Mouse (Mus musculus) thymus, adult 2 months (tissue): ENCODE measurements around the gene Blmh.

ENCODE experiments used
- CTCF ChIP-seq: fragments of 200-500 bp; IDR thresholded peaks from 2 replicates; pipeline ENCODE4 v1.5.1; 2012; ENCODE audit warnings: mild to moderate bottlenecking, control low read depth, low read length, moderate library complexity, borderline replicate concordance; ENCODE audit not compliant: control insufficient read depth, poor library complexity, insufficient read depth; ENCODE audit errors: extremely low read depth
- POLR2A ChIP-seq: fragments of 200-500 bp; IDR thresholded peaks from 2 replicates; pipeline ENCODE4 v1.6.1; 2012; ENCODE audit warnings: mild to moderate bottlenecking, low read length, control low read depth, moderate library complexity; ENCODE audit not compliant: control insufficient read depth, poor library complexity, insufficient read depth; ENCODE audit errors: extremely low read depth

DNA sequence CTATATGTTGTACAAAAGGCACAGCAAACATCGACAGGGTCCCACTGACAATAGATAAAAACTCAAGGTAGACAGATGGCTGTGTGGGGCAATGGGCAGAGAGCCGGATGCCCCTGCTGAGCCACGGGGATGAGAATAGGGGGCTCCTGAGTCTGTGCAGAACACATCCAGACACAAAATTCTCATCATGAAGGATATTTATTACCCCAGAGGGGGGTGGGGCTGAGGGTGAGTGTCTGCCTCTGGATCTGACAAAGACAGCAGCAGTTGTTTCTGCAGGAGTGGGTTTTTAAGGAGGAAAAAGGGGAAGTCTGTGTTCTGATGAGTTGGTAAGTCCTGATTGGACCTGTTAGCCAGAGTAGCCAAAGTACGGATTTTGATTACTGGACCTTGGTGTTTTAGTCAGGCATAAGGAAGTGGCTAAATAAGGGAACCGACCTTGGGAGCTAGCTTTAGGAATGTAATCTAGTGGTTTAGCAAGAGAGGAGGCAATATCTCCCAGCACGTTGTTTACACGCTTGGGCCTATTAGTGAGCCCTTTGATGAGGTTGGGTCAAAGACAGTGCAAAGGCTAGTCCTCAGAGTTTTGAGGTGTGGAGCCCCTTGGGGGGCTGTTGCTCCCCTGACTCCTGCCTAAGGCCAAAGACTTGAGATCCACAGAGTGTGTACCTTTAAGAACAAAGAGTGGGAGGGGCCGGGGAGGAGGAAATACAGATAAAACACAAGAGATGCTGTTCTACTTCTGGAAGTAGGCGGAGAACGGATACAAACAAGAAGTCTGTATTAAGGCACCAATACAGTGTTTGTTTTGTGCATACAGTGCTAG lies 35.1 kb upstream of the Blmh start:
- TF ChIP-seq CTCF: no peak
- TF ChIP-seq POLR2A: no peak
